Mouse (Mus musculus): Measurements from ENCODE around the gene Cacnb4. TPM values are rescaled to one million over a fixed set of nuclear protein-coding genes. Genes with fewer than 3 reads are reported as not detected.
A peak's percentile ranks its signal among the peaks of the same experiment; 100 is the strongest.

The Cacnb4 gene
- polyA plus RNA-seq, 1 experiment from 2014 or later = 0.52 TPM

GRCm38 (mm10) chr2:52677589-52677988 is 958 bp upstream of the Cacnb4 start:
- 72% methylated on average over 4 of the region's 4 CpGs for WGBS
- Histone ChIP-seq H3K9me3 (no peaks in the 10 kb centered on the region), H3K4me1 (peaks cover 23% of the 10 kb centered on the region), H3K36me3 (replicated peaks) (no peaks in the 10 kb centered on the region), H3K27ac (replicated peaks) (no peak overlapping the region), H3K4me3 (no peak overlapping the region), H3K27me3 (replicated peaks; ENCODE audit: low read depth, poor library complexity, severe bottlenecking) (peaks cover 64% of the 10 kb centered on the region)
- no peak for DNase-seq (ENCODE audit: low spot score)

- Histone ChIP-seq H3K9me3 (no peaks in the 10 kb centered on the region), H3K27ac (replicated peaks) (no peak overlapping the region), H3K4me3 (peak overlapping the region; percentile 71), H3K36me3 (replicated peaks) (no peaks in the 10 kb centered on the region), H3K4me1 (peaks cover 23% of the 10 kb centered on the region), H3K27me3 (replicated peaks; ENCODE audit: low read depth, poor library complexity, severe bottlenecking) (peaks cover 71% of the 10 kb centered on the region)
- DNase-seq (ENCODE audit: low spot score) = peak; percentile 10
- WGBS = 13% methylated on average over 6 of the region's 6 CpGs
Observed at GRCm38 (mm10) chr2:52676913-52677303, 277 bp upstream of the Cacnb4 start.

GRCm38 (mm10) chr2:52675278-52675987 is 1.2 kb downstream of the Cacnb4 start:
- H3K4me3 ChIP-seq = peak overlapping the region; percentile 71
- peaks cover 74% of the 10 kb centered on the region for H3K27me3 ChIP-seq (replicated peaks; ENCODE audit: low read depth, poor library complexity, severe bottlenecking)
- DNase-seq (ENCODE audit: low spot score) = peak; percentile 58
- no peaks in the 10 kb centered on the region for H3K36me3 ChIP-seq (replicated peaks)
- peaks cover 23% of the 10 kb centered on the region for H3K4me1 ChIP-seq
- WGBS = under 1% methylated on average over 42 of the region's 42 CpGs
- H3K9me3 ChIP-seq = no peaks in the 10 kb centered on the region
- H3K27ac ChIP-seq (replicated peaks) = peak overlapping the region; percentile 84

- Histone ChIP-seq H3K9me3 (no peaks in the 10 kb centered on the region), H3K27me3 (replicated peaks; ENCODE audit: low read depth, poor library complexity, severe bottlenecking) (peaks cover 74% of the 10 kb centered on the region), H3K4me1 (peaks cover 23% of the 10 kb centered on the region), H3K27ac (replicated peaks) (no peak overlapping the region), H3K36me3 (replicated peaks) (no peaks in the 10 kb centered on the region), H3K4me3 (peak overlapping the region; percentile 71)
- 1% methylated on average over 19 of the region's 19 CpGs for WGBS
- DNase-seq (ENCODE audit: low spot score) = peak; percentile 50
Observed at GRCm38 (mm10) chr2:52674886-52675277, 1.7 kb downstream of the Cacnb4 start.

- no peak overlapping the region for H3K27ac ChIP-seq (replicated peaks)
- WGBS = 80% methylated on average over 1 of the region's 1 CpGs
- no peak overlapping the region for H3K4me3 ChIP-seq
- DNase-seq (ENCODE audit: low spot score) = no peak
- peaks cover 66% of the 10 kb centered on the region for H3K27me3 ChIP-seq (replicated peaks; ENCODE audit: low read depth, poor library complexity, severe bottlenecking)
- peaks cover 23% of the 10 kb centered on the region for H3K4me1 ChIP-seq
- H3K9me3 ChIP-seq = no peaks in the 10 kb centered on the region
- no peaks in the 10 kb centered on the region for H3K36me3 ChIP-seq (replicated peaks)
Observed at GRCm38 (mm10) chr2:52673172-52673571, 3.5 kb downstream of the Cacnb4 start.

- no peaks in the 10 kb centered on the region for H3K9me3 ChIP-seq
- H3K4me1 ChIP-seq = peaks cover 10% of the 10 kb centered on the region
- no peaks in the 10 kb centered on the region for H3K36me3 ChIP-seq (replicated peaks)
- H3K4me3 ChIP-seq = no peak overlapping the region
- H3K27me3 ChIP-seq (replicated peaks; ENCODE audit: low read depth, poor library complexity, severe bottlenecking) = peaks cover 42% of the 10 kb centered on the region
- no peak overlapping the region for H3K27ac ChIP-seq (replicated peaks)
- WGBS = 88% methylated on average over 5 of the region's 5 CpGs
- no peak for DNase-seq (ENCODE audit: low spot score)
Observed at GRCm38 (mm10) chr2:52670733-52671132, 5.9 kb downstream of the Cacnb4 start.

- no peak overlapping the region for H3K4me3 ChIP-seq
- WGBS = 90% methylated on average over 6 of the region's 6 CpGs
- peaks cover 19% of the 10 kb centered on the region for H3K27me3 ChIP-seq (replicated peaks; ENCODE audit: low read depth, poor library complexity, severe bottlenecking)
- H3K4me1 ChIP-seq = no peaks in the 10 kb centered on the region
- H3K27ac ChIP-seq (replicated peaks) = no peak overlapping the region
- no peak for DNase-seq (ENCODE audit: low spot score)
- H3K36me3 ChIP-seq (replicated peaks) = no peaks in the 10 kb centered on the region
- no peaks in the 10 kb centered on the region for H3K9me3 ChIP-seq
Observed at GRCm38 (mm10) chr2:52668480-52668879, 8.2 kb downstream of the Cacnb4 start.

GRCm38 (mm10) chr2:52656722-52657121 is 19.9 kb downstream of the Cacnb4 start:
- H3K4me3 ChIP-seq = no peak overlapping the region
- no peak for DNase-seq (ENCODE audit: low spot score)
- peaks cover 15% of the 10 kb centered on the region for H3K27me3 ChIP-seq (replicated peaks; ENCODE audit: low read depth, poor library complexity, severe bottlenecking)
- 88% methylated on average over 5 of the region's 5 CpGs for WGBS
- H3K9me3 ChIP-seq = no peaks in the 10 kb centered on the region
- H3K4me1 ChIP-seq = no peaks in the 10 kb centered on the region
- H3K27ac ChIP-seq (replicated peaks) = no peak overlapping the region
- no peaks in the 10 kb centered on the region for H3K36me3 ChIP-seq (replicated peaks)

- Histone ChIP-seq H3K4me1 (no peaks in the 10 kb centered on the region), H3K36me3 (replicated peaks) (no peaks in the 10 kb centered on the region), H3K4me3 (no peak overlapping the region), H3K27ac (replicated peaks) (no peak overlapping the region), H3K27me3 (replicated peaks; ENCODE audit: low read depth, poor library complexity, severe bottlenecking) (peaks cover 6% of the 10 kb centered on the region), H3K9me3 (no peaks in the 10 kb centered on the region)
- 79% methylated on average over 4 of the region's 4 CpGs for WGBS
- DNase-seq (ENCODE audit: low spot score) = no peak
Observed at GRCm38 (mm10) chr2:52654541-52654940, 22.1 kb downstream of the Cacnb4 start.

GRCm38 (mm10) chr2:52651547-52651946 is 25.1 kb downstream of the Cacnb4 start:
- no peak overlapping the region for H3K4me3 ChIP-seq
- peaks cover 3% of the 10 kb centered on the region; the same call in 1 of the 2 replicates for H3K4me1 ChIP-seq
- DNase-seq (ENCODE audit: low spot score) = no peak
- H3K27me3 ChIP-seq (replicated peaks; ENCODE audit: low read depth, poor library complexity, severe bottlenecking) = no peaks in the 10 kb centered on the region
- H3K36me3 ChIP-seq (replicated peaks) = no peaks in the 10 kb centered on the region
- no peak overlapping the region for H3K27ac ChIP-seq (replicated peaks)
- no peaks in the 10 kb centered on the region for H3K9me3 ChIP-seq
- WGBS = 88% methylated on average over 6 of the region's 6 CpGs

- Histone ChIP-seq H3K4me1 (peaks cover 3% of the 10 kb centered on the region; the same call in 1 of the 2 replicates), H3K4me3 (no peak overlapping the region), H3K36me3 (replicated peaks) (no peaks in the 10 kb centered on the region), H3K27ac (replicated peaks) (no peak overlapping the region), H3K27me3 (replicated peaks; ENCODE audit: low read depth, poor library complexity, severe bottlenecking) (no peaks in the 10 kb centered on the region), H3K9me3 (no peaks in the 10 kb centered on the region)
- 84% methylated on average over 8 of the region's 8 CpGs for WGBS
- no peak for DNase-seq (ENCODE audit: low spot score)
Observed at GRCm38 (mm10) chr2:52647255-52647998, 29.2 kb downstream of the Cacnb4 start.

GRCm38 (mm10) chr2:52643657-52644056 is 33.0 kb downstream of the Cacnb4 start:
- Histone ChIP-seq H3K4me1 (peaks cover 3% of the 10 kb centered on the region; the same call in 1 of the 2 replicates), H3K27ac (replicated peaks) (no peak overlapping the region), H3K27me3 (replicated peaks; ENCODE audit: low read depth, poor library complexity, severe bottlenecking) (no peaks in the 10 kb centered on the region), H3K36me3 (replicated peaks) (no peaks in the 10 kb centered on the region), H3K4me3 (no peak overlapping the region), H3K9me3 (no peaks in the 10 kb centered on the region)
- 80% methylated on average over 6 of the region's 6 CpGs for WGBS
- no peak for DNase-seq (ENCODE audit: low spot score)

- DNase-seq (ENCODE audit: low spot score) = no peak
- whole genome bisulfite sequencing = 79% methylated on average over 4 of the region's 4 CpGs
- H3K4me3 ChIP-seq = no peak overlapping the region
- peaks cover 16% of the 10 kb centered on the region for H3K4me1 ChIP-seq
- H3K27ac ChIP-seq (replicated peaks) = no peak overlapping the region
- H3K9me3 ChIP-seq = no peaks in the 10 kb centered on the region
- H3K27me3 ChIP-seq (replicated peaks; ENCODE audit: low read depth, poor library complexity, severe bottlenecking) = peaks cover 8% of the 10 kb centered on the region
- no peaks in the 10 kb centered on the region for H3K36me3 ChIP-seq (replicated peaks)
Observed at GRCm38 (mm10) chr2:52639530-52639875, 37.1 kb downstream of the Cacnb4 start.

All from embryonic facial prominence, embryonic 10.5 days (tissue).